Mouse (Mus musculus): Measurements from ENCODE around the gene Itga6. TPM values are rescaled to one million over a fixed set of nuclear protein-coding genes. Genes with fewer than 3 reads are reported as not detected.

The Itga6 gene
- polyA plus RNA-seq (2017; shearing (Covaris generic)) = 100 to 1,000 TPM; 105 to 114 TPM

DNA sequence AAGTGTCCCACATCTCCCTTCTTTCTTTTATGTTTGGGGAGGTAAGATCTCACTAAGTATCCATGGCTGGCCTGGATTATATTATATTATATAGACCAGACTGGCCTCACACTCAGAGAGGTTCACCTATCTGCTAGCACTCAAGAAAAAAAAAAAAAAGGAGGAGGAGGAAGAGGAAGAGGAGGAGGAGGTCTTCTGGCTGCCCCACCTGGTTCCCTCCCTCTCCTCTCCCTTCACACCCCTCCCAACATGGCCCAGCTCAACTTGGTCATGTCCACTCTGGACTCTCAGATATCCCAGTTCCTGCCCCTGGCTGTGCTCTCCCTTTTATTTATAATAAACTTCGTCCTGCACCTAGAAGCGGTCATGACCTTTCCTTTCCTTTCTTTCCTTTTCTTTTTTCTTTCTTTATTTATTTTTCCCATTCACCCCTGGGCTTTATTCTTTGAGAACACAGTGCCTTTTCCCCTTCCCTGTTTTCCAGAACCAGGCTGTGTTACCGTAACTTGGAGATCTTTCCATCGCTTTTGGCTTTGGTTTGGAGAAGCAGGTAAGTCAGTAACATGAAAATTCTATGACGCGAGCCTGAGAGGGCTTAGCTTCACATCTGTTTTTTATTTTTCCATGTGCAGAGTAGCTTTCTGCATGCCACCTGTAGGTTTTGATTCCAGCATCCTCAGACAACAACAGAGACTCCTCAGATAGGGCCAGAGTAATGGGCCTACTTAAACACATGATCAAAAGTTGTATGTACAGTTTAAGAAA is at the start of gene Itga6:
Itga6 (plus strand) TSS at position 7 of the 765 bp plus-strand sequence.

DNA sequence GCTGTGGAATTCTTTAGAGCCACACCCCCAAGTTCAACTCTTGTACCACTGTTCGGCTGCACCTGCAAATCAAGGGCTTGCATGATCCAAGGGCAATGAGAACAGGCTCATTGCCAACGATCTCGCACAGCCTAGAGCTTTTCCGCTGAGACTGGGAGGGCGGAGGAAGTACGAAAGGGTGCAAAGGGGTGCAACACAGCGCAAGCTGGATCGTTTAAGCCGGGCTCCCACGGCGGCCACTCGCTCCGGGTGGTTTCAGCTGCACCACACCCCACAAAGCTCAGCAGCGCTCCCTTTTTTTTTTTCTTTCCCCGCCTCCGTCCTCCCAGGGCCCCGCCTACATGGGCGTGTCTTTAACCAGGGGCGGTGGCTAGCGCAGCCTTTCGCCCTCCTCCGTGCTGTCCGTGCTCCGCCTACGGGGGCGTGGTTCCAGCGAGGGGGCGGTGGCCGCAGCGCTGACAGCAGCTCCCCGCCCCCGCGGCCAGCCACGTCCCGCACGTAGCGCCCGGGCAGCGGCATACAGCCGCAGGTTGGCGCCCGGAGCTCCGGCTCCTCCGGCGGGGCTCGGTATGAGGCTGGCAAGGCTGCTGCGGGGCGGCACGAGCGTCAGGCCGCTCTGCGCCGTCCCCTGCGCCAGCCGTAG is 127.5 kb downstream of the Itga6 start, which contains the start of gene Pdk1:
Pdk1 (plus strand) TSS at position 424 of the 643 bp plus-strand sequence.

Other genes starting within 250 kb of the Itga6 start
- under 1 TPM in 1 of 2 experiments, not detected in 1; 0.16 TPM for gene Dlx1, start 217.5 kb upstream of the Itga6 start, polyA plus RNA-seq (2017; shearing (Covaris generic))
- gene Dlx2, start 198.9 kb upstream of the Itga6 start, polyA plus RNA-seq (2017; shearing (Covaris generic)) = not detected
- 100 to 1,000 TPM in 1 of 2 experiments, 10 to 100 TPM in 1; 92.5 to 142 TPM for gene Pdk1, start 127.6 kb downstream of the Itga6 start, polyA plus RNA-seq (2017; shearing (Covaris generic))
- 1 to 10 TPM; 4.2 to 9.1 TPM for gene Rapgef4, start 235.6 kb downstream of the Itga6 start, polyA plus RNA-seq (2017; shearing (Covaris generic))

All from activated CD4-positive, CD25-positive, alpha-beta regulatory T cell (primary cell).